Mouse (Mus musculus): Measurements from ENCODE around the gene Maml3.

The Maml3 gene

DNA sequence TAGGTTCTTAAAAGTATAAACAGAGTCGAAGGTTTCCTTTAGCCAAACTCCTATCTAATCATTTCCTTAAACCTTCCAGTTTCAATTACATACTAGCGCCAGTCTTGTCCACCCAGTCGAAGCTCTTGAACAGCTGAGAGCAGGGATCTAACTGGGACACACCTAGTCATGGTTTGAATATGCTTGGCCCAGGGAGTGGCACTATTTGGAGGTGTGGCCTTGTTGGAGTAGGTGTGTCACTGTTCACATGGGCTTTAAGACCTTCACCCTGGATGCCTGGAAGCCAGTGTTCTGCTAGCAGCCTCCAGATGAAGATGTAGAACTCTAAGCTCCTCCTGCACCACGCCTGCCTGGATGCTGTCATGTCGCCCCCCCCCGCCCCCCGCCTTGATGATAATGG lies 244.4 kb downstream of the Maml3 start:
- no peak for DNase-seq

DNA sequence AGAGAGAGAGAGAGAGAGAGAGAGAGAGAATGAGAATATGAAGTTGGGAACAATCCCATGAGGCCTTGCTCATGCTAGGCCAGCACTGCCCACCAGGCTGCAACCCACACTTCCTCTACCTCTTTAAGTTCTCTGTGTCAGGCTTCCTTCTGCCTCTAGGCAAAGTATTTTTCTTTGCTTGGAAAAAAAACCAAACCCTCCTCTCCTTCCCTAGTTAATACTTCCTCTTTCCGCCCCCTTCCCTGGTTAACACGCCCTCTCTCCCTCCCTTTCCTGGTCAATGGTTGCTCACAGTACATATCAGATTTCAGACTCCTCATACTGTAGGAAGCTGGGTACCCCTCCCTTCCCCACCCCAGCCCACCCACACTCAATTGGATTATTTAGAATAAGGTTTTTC lies 245.7 kb downstream of the Maml3 start:
- no peak for DNase-seq

DNA sequence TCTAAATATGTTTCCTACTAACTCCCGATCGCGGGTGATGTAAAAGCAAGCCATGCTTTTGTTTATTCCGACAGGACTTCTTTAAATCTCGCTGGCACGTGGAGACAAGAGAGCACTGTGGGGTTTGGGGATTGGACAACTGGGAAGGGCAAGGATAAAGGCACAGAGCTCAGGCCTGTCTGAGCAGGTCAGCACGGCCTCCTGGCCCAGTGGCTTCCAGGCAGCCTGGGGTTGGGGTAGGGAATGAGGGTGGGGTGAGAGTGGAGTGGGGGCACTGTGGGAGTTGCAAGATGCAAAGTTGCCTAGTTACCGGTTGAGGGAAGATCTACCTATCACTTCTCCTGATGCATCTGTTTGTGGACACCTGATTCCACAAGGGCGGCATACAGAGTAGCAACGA lies 250.7 kb downstream of the Maml3 start:
- no peak for DNase-seq

DNA sequence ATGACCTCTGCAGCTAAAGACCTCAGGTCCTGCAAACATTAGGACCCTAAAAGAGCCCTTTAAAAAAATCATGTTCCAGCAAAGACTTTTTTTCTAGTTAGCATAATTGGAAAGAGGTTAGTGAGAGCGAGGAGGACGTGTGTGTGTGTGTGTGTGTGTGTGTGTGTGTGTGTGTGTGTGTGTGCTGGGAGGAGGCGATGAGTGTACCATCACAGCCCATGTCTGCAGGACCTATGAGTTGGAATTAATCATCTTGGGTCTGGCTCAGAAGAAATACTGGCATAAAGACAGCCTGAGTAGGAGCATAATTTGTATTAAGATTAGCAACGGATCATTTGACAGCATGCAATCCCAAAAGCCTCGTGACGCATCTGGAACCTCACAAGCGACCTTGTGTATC lies 251.3 kb downstream of the Maml3 start:
- DNase-seq: no peak

DNA sequence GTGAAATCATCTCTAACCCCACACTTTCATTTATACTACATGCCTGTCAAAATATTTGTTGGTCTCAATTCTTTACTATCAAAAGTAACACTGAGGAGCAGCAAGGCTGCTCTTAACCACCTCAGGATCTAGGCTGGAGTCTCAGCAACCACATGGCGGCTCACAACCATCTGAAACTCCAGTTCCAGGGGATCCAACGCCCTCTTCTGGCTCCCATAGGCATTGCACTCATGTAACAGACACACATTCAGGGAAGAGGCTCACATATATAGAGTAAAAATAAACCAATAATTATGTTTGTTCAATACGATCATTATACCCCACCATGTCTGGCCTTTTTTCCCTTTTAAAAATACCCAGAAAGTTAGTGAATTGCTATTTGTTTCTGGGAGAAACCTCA lies 252.2 kb downstream of the Maml3 start:
- no peak for DNase-seq

DNA sequence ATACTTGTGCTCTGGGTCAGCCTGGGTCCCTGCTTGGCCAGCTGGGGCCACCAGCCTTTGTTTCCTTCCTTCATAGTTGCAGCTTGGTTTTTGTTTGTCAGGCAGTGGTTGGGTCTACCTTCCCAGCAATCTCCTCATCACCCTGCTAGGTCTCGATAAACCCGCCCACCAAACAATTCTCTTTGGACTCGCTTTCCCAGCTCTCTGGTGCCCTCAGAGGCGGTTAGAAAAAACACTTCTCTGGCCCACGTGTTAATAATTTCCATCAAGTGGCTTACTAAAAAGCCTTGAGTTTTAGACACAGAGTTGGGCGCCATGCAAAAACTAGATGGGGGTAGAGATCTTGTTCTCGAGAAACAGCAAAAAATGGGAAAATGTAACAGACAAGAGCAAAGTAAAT lies 253.3 kb downstream of the Maml3 start:
- no peak for DNase-seq

DNA sequence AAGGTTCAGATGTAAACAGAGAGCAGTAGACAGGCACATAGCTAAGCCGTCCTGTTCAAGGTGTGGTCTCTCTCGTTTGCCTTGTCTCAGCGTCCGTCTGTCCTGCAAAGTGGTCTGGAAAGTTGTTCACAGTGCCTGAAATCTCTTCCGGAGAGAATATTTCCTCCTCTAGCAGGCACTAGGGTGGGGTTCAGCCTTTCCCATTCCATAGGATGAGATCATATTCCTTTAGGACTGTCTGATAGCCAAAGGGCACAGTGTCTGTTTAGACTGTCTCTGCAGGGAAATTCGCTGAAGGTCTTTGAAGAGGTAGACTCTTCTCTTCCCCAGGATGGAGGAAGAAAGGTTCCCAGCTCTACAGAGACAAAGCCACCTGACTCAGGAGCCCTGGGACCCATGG lies 255.4 kb downstream of the Maml3 start:
- DNase-seq: no peak

DNA sequence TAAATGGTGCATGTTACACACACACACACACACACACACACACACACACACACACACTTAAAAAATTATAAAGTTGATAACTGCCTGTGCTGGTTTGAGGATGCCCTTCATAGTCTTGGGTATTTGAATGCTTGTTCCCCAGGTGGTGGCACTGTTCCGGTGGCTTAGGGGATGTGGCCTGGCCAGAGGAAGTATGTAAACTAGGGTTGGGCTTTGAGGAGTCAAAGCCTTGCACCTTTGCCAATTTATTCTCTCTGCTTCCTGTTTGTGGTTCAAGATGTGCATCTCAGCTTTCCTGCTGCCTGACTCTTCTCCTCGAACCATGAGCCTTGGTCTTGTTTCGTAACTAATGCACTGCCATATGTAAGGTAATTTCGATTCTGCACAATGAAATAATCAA lies 257.6 kb downstream of the Maml3 start:
- no peak for DNase-seq

DNA sequence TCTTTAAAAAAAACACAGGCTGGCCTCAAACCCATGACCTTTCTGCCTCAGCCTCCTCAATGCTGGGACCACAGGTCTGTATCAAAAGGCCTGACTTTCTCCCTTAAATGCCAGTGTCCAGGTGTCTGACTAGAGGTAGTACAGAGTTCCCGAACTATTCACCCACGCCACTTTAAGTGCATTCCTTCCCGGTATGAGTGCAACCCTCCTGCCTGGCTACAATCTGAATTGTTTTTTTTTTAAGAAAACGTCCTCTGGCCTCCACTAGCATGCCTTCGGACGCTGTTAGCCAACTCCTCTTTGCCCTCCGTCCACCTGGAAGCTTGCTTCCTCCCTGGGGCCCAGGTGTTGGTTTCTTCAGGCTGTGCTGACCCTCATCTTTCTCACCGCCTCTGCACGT lies 260.6 kb downstream of the Maml3 start:
- no peak for DNase-seq

DNA sequence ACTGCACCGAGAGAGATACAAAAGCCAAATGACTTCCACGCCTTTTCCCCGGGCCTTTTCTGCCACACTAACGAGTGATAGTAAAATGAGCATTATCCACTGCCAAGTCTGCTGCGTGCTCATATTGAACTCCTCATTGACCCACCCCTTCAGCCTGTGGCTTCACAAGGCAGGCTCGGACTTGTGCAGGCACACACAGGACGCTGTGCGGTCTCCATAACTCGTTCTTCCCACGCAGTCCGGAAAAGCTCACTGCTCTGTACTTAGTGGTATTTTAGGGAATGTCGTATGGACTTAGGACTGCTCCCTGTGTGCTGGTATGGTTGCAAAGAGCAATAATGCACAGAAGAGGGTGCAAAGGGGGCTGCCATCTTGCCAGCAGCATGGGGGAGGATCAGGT lies 262.7 kb downstream of the Maml3 start:
- DNase-seq: no peak

DNA sequence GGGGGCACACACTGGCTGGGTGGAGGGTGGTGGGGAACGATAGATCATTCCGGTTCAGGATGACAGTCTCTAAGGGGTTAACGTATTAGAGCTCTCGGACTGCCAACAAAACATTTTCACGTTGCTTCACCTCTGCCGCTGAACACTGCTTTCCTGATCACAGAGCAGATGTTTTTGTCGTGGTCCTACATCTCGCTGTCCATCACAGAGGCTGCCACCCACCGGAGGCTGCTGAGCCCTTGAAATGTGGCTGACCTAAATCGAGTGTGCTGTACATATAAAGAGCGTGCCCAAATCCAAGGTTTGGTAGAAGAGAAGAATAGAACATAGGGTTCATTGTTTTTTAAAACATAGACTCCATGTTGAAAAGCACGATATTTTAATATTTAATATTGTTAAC lies 263.3 kb downstream of the Maml3 start:
- no peak for DNase-seq

DNA sequence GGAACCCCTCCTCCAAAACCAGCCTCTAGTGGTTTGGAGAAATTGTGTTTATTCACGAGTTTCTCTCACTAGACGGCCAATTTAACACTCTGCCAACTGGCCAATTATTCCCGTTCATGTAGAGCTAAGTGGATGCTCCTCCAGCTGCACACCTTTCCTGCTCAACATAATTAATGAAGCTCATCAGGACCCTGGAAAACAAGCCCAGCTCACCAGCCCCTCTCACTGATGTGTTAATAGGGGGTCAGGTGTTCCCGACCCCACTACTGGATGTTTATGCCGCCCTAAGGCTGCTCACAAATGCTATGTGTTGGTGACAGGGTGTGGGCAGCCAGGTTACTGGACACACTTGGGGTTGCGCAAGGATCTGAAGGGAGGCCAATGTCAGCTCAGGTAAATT lies 263.7 kb downstream of the Maml3 start:
- no peak for DNase-seq

DNA sequence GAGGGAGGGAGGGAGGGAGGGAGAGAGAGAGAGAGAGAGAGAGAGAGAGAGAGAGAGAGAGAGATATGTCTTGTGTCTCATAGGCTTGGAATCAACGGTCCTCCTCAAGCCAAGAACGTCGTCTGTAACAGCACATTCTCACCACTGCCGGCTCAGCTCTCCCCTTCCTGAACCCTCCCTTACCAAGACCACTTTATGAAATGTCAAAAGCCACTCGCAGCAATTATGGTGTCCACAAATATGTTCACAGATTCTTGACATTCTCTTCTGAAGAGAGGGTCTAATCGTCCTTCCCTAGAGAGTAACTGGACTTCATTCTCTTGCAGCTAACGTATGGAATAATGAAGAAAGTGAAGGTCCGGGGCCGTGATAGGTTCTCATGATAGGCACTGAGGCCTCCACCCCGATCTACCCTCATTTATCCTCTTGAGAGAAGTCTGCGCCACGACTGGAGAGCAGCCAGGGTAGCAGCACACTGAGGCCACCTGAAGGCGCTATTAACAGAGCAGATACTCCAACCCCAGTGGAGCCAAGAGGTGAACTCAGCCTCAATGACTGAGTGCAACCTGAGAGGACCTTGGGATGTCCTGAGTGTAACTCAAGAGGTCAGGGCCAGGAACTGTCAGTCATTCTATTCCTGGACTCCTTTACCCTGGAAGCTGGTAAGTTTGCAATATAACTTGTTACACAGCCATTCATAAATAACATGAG lies 264.6 kb downstream of the Maml3 start:
- DNase-seq: no peak

DNA sequence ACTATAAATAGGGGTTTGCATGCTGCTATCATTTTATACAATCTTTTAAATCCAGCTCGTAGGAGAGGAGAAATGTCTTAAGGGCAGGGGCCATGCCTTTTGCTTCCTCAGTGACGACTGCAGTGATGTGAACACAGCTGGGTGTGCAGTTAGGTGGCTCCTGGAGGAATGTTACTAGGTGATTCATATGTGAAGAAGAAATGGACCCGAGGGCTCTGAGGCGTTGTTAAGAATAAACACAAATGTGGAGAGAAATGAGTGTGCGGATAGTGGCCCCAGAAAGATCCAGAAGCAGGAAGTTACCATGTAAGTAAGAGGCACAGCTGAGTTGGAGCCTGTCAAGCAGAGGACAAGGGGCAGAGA lies 265.5 kb downstream of the Maml3 start:
- DNase-seq: no peak

DNA sequence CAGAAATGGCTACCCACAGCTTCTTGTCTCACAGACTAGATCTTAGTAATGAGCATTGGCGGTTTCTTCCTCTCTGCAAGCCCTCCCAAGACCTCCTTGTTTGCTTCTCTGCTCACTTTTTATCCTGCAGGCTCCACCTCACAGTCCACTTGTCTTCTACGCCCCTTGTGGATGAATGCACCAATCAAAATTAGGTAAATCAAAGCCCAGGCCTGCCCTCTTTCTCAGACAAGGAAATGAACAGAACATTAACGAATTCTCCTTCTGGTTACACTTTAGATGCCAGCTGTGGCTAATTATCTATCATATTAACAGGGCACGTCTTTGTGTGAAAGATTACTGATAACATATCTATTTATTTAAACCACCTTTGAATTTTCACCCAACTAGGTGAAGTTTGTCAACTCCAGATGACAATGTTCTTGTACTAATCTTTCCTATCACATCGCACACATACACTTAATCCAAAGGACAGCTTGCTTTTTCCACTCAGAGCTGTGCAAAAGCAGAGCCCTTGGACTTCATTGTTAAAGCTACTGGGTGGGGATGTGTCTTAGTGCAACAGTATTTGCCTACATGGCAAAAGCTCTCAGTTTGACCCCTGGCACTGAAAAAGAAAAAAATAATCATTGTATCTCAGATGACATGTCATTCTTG lies 266.1 kb downstream of the Maml3 start:
- no peak for DNase-seq

DNA sequence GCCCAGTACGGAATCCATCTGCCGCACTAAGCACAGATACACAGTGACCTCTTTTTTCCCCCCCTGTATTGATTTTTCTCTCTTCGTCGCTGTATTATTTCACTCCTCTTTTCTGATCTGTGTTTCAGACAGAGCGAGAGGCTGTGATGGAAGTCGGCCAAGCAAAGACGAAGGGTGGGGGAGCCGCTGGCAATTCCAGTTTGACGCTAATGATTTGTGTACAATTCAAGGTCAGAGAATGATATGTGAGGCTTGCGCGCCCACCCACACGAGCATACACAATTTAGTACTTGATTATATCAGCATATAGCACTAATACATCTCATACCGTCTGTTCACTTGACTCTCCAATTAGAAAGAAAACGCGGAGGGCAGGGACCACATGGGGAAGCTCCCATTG lies 271.9 kb downstream of the Maml3 start:
- DNase-seq: no peak

DNA sequence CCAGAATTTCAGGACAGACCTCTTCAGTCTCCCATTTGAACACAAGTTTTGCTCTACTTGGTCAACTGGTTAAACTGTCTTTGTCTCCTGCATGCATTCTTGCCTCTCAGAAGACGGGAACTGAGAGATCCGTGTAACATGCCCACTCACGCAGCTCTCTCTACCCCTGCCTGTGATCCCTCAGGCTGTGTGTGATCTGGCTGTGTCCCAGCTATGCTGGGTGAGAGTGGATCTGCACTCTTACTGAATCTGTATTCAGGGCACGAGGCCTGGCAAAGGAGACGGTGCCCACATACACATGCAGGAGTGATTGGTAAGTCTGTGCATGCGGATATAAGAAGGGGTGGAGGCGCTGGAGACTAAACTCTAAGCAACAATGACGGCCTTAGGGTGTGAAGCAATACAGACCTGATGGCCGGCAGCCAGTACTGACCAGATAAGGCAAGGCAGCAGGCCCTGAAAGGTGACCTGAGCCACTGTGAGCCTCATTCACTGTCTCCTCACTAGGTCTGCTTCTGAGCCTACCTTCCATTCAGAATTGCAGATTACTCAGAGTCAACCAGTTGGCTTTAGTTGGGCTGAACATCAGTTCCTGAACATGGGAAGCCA lies 274.0 kb downstream of the Maml3 start:
- no peak for DNase-seq

DNA sequence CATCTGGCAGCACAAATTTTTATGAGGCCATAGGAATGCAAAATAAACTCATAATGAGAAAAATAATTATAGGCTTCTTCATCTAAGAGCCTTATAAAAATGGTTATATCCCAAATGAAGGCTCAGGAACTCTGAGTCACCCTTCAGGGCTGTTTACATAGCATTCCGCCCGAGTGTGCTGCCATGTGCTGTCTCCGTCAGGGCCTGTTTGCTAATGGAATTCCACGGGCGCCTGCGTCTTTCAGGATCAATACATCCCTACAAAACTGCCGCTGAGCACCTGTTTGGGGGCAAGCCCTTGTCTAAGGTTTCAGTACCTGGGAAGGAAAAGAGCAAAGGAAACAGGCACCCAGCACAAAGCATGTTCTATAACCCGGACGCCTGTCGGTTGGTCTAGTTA lies 279.3 kb downstream of the Maml3 start:
- DNase-seq: no peak

DNA sequence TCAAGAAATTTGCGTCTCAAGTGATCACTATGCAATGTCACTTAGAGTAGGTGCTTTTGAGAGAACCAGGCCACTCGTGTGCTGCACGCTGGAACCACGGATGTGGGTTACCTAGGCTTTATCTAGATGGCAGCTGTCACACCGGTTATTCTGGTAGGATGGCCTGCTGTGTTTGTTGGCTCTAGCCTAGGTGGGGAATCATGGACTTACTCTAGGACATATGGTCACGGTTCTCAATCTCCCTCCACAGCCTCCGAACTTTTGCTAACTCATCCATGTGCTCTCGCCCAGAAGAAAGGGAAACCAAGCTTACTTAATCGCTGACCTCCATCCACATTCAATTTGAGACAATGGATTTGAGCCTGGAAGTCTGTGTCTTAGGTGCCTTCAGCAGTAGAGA lies 280.4 kb downstream of the Maml3 start:
- DNase-seq: no peak

DNA sequence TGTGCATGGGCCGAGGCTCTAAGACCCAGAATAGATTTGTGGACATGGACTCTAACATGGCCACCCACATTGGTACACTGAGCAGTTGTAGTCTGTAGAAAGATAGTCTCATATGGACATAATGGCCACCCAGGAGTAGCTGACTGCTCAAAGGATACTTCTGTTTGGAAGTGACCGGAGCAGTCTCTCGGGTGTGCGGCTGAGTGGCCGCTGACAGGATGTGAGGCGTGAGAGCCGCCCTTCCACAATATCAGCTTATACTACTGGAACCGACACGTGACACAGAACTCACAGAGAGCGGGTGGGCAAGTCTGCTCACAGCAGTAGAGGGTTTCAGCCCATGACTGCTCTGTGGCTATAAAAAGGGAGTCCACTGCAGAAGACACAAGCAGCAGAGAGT lies 283.3 kb downstream of the Maml3 start:
- no peak for DNase-seq

DNA sequence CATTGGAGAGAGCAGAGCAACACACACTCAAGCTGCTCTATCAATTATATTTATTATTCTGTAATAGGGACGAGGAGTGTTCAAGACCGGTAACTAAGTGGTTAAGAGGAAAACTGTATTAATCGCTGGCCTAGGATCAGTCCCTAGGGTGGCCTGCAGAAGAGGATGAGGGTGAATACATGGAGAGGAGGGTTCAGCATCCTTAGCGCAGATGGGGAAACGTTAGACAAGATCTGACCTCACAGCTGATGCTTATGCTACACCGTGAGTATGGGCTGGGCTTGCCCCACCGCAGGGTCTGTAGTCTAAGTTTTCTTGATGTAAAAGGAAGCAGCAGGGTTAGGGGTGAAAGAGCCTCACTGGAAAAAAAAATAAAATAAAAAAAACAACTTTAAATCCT lies 285.8 kb downstream of the Maml3 start:
- no peak for DNase-seq

DNA sequence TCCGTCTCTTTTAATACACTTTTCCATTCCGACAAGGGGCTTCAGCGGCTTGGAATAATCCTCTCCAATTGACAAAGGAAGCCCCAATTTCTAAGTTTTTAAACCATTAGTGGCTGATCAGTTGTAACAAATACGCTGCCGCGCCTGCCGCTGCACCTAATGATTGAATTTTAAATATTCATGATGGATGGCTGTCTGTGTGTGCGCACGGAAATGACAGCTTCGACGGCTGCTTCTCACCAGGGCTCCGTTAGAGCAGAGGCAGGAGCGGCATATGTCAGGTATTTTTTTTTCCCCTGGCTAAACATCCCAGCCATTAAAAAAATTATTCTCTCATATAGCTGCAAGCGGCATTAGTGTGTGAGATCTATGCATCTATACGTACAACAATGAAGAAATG lies 287.0 kb downstream of the Maml3 start:
- DNase-seq: no peak

DNA sequence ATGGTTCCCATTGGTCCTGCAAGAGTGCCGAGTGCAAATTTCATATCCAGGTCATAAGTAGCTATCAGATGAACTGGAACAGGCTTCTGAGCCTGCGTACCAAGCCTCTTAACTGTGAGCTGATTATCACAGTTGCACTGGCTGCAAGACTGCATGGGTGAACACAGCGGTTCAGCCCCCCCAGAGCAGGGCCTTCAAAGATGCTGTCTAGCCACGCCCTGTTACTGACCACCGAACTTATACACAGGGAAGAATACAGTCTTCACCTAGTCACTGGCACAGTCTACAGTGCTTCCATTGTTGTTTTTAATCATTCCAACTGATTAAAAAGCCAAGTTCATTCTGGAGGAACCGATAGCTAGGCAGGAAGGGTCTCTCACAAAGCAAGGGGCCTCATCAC lies 287.5 kb downstream of the Maml3 start:
- DNase-seq: no peak

DNA sequence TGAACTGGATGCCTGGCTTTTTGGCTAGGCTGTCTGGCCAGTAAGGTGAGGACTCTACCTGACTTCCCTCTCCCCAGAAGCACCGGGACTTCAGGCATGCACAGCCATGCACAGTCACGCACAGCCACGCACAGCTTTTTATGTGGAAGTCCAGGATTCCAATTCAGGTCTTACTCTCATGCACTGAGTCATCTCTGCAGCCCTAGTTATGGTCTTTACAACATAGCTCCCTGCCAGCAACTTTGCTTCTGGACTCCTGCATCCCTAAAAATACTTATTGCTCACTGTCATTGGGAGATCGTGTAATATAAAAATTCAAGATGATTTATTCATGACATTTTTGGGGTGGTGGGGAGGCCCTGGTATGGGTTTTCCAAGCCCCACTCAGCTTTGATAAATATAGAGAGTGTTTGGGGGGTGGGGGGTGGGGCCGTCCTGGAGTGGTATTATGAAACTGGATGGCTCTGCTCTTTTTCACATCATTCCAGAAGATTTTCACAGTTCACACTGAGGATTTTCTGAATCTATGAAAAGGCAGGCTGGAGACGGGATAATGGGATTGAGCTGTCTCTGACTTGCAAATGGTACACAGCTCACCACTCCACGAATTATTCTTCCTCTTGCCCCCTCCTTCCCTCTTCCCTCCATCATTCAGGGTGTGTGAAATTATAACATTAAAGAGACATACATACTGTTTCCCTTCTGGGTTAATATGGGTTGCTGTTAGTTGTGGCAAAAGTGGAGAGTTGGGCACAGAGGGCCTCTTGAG lies 288.2 kb downstream of the Maml3 start:
- no peak for DNase-seq
